Mouse (Mus musculus): ENCODE data around the gene Tuba8. TPM values are rescaled to one million over a fixed set of nuclear protein-coding genes. Genes with fewer than 3 reads are reported as not detected.

The Tuba8 gene
- total RNA-seq, 2 experiments from 2014 or later: 4.9 to 6.9 TPM

DNA sequence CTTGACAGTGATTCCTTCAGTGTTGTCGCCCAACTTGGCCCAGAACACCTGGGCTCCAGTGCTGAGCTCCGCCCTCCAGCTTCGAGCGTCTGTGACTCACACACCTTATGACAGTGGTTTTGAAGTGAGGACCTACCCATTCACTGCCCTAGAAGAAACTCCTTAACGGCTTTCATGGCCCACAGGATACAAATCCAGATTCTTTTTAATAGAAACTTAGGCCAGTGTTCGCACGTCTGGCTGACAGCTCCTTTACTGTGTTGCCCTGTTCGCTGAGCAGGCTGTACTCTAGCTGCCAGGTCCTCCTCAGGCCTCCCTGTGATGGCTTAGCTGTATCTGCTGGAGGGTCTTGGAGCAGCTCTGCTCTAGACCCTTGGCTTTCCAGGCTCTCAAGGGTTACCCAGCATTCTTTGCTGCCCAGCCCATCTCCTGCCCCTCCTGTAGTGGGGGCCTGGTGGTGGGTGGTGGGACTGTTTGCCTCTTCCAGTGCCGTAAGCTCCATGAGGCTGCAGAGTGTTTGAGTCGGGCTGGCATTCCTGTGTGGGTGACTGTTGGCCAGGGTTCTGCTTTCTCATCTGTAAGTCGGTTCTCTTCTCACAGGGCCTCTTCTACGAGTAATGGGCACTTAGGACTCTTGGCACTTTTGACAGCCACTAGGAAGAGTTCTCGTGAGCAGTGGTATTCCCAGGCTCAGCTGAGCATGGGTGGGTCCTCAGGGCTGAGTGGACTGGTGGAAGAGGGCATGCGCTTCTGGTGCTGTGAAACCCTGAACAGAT, 15.4 kb upstream of the Tuba8 start:
- peak in 1 of 2 experiments; percentile 22 for DNase-seq

DNA sequence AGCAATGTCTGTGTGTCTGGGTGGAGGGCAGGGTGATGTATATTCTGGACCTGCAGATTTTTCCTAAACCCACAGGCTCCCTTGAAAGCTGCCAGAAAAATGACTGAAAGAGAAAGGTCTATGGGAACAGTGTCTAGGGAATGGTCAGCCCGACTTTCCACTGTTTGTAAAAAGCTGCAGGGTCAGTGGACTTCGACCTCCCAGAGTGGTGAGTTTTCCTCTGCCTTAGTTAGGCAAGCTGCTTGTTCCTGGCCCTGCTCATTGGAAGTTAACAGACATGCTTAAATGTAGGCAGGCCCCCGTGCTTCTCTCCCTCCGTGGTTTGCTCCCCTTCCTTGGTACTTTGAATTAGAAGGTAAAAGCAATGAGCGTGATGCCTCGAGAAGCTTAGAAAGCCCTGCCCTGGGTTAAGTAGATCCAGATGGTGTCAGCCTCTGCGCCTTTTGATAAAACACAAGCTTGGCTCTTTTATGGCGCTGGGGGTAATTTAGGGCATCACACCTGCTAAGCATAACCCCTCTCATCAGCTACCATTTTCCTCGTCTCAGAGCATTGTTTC, 12.6 kb upstream of the Tuba8 start:
- no peak for DNase-seq

DNA sequence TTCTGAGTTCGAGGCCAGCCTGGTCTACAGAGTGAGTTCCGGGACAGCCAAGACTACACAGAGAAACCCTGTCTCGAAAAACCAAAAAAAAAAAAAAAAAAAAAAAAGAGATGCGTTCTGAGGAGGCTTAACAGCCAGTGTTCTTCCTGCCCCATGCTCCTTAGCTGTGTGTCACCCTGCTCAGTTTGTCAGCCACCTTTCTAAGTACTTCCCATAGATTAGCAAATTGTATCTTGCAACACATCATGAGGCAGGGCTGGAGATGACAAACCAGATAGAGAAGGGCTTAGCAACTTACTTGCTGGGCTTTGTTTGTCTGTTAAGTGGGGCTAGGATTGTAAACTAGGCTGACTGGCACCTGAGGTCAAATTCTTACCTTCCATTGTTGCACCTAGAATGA, 10.0 kb upstream of the Tuba8 start:
- no peak for DNase-seq

DNA sequence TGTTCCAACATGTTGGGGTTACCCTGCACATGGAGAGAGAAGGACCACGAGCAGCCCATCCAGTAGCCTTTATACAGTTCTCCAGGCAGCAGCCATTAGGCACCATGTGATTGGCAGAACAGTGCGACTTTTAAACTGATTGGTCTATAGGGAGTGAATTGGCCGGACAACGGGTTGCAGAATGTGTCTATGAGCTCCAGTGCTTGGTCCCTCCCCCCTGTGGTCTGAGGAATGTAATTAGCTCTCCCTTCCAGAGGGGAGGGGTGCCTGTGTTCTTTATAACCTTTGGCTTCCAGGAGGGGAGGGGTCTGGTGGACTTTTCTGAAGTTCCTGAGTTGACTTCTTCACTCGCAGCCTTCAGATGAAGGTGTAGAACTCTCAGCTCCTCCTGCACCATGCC, 8.5 kb upstream of the Tuba8 start:
- no peak for DNase-seq

DNA sequence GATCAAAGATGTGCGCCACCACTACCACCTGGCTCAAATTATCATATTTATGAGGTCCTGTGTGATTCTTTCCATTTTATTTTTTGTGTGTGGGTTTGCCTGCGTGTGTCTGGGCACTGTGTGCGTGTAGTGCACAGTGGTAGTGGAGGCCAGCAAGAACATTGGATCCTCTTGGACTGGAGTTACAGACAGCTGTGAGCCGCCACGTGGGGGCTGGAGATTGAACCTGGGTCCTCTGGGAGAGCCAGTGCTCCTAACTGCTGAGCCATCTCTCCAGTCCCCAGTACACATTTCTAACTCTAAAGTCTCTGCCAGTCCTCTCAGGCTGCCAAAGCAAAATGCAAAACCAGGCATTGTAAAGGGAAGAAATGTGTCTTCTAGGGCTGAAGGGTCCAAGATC, 4.0 kb upstream of the Tuba8 start:
- DNase-seq: no peak

DNA sequence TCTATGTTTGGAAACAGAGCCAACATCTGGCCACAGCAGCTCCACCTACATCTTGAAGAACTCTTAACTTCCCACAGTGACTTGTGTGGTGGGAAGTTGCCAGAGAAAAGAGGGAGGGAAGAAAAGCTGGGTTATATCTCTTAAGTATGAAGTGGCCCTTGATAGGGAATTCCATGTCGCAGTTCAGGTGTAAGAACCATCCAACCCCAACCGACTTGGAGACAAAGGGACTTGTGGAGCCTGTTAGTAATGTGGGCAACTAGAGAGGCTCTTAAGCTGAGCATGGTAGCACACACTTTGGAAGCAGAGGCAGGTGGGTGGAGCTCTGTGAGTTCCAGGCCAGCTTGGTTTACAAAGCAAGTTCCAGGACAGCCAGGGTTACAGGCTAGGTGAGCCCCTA, 912 bp upstream of the Tuba8 start:
- DNase-seq: no peak

DNA sequence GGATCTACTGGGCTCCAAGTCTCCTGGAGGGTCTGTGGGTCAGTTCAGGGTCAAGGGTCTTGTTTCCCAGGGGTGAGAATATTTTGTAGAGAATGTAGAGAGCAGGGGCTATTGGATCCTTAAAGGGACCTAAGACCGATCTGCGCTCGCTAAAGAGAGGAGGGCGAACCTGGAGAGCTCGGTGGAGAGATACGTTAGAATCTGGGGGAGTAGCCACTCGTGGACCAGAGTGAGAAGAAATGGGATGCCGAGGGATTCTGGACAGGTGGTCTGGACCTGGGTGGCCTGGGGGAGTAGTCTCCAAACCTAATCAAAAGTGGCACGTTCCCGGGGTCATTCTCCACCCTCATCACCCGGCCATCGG, 412 bp downstream of the Tuba8 start:
- DNase-seq: no peak

DNA sequence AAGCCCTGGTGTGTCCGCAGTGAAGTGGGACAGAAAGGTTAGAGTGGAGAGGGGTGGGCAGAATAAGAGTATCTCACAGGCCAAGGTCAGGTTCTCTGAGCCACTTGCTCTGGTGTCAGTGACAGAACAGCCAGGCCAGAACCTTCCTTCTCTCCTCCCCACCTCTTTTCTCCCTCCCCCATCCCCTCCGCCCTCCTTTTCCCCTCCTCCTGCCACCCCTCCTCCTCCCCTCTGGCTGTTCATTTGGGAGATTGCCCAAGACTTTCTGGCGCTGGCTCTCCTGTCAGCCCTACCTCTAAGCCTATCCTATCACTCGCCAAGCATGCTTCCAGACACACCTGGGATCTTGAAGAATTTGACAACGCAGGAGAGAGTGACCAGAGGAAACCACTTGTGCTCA, 1.2 kb downstream of the Tuba8 start:
- no peak for DNase-seq

DNA sequence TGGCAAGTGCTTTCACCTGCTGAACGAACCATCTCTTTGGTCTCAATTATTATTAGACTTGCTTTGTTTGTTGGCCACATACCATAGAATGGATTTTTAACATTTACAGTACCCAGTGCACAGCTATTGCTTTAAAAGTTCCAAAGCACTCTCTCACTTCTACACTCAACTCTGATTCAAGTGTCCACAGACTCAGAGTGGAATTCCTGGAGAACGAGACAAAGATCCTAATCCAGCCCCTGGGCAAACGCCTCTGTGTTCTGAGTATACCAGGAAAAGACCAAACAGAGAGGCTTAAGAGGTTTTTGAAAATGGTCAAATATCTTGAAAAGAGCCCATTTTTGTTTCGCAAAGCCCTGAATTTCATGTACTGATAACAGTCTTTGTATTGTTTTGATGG, 2.5 kb downstream of the Tuba8 start:
- no peak for DNase-seq

DNA sequence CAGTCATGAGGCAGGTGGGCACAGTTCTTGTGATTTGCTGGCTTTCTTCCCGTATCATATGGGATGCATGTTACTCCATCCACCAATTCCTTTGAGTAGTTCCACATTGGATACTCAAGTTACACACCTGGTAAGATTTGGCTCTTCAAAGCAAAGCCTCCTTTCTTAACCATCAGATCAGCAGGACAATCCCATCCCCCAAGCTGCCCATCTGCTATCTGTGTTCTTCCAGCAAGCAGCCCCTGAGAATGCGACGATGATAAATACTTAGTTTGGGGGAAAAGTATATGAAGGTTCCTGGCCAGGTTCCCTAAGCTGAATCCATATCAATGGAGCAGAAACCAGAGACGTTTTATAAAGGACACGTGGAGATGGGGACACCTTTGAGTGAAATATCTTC, 3.7 kb downstream of the Tuba8 start:
- DNase-seq: no peak

DNA sequence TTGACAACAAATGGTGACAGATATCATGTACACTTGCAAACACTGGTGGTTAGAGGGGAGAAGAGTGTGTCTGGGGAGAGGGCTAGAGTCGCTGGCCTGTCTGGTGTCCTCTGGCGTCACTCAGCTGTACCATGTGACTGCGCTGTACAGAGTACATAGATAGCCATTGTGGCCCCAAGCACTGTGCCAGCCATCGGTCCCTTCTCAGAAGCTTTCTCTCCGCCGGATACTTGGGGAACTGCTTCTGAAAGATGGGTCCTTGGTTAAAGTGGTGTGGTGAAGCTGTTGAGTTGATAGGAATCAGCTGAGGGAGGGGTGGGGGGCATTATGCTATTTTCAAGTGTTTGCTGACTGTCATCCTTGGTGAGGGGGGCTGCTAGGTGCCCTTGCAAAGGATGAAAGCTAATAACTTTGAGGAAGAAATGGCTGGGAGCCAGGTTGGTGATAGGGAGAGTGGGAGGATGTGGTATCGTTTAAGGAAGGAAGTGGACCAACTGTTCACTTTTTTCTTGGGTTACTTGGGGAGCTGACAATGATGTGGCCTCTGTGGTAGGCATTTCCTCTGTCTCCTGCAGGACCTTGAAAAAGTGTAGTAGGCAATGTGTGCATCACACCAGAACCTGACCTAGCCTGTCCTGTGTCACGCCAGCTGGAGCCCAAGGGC, 4.3 kb downstream of the Tuba8 start:
- no peak for DNase-seq

DNA sequence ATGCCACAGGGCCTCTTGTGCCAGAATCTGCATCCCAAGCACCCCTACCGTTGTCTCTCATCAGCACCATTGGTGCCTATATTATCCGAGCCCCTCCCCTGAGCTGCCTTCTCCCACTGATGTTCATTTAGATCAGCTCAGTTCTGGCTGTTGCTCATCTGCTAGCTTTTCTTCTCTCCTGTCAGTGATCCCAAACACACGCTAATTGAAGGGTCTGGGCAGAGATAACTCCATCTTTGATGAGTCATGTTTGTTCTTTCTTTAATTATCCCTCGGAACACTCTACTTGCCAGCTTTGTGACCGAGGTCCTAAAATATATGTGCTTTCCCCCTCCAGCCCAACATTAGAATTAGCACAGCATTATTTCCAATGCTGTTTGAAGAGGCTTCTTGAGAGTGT, 4.8 kb downstream of the Tuba8 start:
- DNase-seq: no peak

DNA sequence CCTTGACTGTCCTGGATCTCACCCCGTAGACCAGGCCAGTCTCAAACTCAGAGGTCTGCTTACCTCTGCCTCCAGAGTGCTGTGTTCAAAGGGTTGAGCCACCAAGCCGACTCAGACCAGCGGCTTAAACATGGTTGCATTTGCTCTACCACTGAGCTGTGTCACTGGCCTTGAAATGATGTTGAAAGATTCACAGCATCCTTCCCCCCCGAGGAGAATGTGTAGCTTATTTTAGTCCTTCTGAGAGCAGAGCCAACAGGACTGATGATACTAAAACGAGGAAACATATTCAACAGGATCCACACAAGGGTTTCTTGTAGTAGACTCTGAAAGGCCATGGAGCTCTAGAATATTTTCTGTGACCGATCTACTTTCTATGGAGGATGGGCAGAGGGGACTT, 5.4 kb downstream of the Tuba8 start:
- no peak for DNase-seq

DNA sequence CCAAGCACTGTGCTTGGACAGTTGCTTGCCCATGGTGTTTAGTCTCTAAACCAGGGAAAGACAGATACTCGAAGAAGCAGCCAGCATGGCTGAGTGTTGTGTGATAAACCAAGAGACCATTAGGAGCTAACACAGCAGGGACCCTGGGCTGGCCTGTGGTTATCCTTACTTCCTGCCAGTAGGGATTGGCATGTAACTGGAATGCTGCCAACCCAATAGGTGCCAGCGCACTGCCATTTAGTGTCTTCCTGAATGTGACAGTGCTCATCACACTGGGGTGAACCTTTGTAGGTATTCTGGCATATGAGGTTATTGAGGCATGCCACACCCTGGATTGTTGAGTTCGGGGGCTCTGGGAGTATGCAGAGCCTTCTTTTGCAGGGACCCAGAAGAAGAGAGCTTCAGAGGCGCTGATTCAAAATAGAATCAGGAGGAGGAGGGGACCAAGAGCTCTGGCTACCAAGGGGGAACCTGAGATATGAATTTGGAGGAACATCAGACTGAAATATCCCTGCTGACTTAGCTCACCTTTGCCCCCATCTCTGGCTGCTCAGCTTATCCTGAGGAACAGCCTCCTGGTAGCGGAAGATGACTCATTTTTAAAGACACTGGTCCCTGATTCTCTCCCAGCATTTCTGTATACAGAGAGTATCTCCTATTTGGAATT, 6.2 kb downstream of the Tuba8 start:
- DNase-seq: no peak

DNA sequence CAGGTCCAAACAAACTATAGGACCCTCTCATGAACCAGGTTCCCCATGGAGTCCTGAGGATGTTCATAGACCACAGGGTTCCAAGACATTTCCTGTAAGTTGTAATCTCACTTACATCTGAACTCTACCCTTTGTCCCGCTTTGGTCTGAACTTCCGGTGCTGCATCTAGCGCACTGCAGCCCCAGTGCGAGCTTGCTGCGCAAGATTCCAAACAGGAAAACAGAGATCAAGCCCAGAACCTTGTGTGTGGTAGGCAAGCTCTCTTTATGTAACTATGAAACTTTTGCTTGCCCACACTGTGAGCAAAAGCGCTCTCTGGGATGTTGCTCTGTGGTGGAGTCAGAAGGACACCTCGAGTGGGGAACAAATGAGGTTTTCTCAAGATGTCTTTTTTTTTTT, 7.5 kb downstream of the Tuba8 start:
- no peak for DNase-seq

DNA sequence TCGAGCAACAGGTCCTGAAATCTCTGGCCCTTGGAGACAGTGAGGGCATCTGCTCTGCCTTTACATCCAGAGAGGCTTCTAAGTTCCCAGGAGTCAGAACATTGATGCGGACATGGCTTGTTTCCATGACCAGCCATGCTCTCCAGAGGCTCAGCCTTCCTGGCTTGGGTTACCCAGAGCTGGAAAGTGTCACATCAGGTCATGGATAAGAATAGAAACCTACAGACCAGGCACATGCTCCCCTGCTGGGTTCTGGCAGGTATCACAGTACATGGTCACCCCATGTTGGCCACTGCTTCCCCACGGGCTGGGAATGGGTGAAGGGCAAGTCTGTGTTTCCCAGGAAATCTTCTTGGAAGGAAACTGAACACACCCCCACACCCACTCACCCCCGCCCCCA, 8.9 kb downstream of the Tuba8 start:
- no peak for DNase-seq

DNA sequence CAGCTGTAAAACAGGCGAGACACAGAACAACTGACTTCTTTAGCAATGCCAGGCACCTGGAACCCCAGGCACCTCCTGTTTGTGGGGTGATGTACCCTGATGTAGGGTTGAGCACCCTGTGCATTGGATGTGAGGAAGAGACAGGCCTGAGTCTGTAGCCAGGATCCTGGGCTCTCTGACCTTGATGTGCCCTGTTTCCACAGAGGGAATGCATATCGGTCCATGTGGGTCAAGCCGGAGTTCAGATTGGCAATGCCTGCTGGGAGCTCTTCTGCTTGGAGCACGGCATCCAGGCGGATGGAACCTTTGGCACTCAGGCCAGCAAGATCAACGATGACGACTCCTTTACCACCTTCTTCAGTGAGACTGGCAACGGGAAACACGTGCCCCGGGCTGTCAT, 9.7 kb downstream of the Tuba8 start:
- DNase-seq: no peak

DNA sequence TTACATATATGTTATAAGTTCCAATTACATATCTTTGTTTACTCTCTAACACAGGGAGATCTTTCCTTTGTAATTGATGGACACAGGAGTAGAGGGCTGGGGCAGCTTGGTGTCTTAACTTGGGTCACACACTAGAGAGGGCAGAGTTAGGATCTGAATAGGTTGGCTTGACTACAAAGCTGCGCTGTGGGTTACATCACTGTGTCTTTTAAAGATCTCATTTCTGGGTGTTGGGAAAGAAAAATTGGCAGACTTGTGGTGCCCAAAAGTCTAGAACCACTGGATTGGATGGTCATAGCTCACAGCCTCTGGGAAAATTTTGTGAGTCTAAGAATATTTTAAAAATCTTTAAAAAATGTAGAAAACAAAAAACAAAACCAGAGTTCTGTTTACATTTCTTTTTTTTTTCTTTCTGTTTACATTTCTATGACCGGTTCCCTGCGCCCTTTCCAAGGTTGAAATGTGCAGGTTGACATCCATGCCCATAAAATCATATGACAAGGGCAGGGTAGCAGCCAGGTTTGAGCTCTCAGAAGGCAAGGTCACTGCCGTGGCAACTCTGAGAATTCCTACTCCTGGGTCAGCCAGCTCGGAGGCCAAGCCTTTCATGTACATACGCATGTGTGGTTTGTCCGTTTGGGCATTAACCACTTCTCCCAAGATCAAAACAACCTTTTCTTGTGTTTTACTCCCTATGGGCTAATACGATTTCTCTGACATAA, 11.5 kb downstream of the Tuba8 start:
- DNase-seq: no peak

DNA sequence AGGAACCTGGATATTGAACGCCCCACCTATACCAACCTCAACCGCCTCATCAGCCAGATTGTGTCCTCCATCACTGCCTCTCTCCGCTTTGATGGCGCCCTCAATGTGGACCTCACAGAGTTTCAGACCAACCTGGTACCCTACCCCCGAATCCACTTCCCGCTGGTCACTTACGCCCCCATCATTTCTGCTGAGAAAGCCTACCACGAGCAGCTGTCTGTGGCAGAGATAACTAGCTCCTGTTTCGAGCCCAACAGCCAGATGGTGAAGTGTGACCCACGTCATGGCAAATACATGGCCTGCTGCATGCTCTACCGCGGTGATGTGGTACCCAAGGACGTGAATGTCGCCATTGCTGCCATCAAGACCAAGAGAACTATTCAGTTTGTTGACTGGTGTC, 12.5 kb downstream of the Tuba8 start:
- no peak for DNase-seq

DNA sequence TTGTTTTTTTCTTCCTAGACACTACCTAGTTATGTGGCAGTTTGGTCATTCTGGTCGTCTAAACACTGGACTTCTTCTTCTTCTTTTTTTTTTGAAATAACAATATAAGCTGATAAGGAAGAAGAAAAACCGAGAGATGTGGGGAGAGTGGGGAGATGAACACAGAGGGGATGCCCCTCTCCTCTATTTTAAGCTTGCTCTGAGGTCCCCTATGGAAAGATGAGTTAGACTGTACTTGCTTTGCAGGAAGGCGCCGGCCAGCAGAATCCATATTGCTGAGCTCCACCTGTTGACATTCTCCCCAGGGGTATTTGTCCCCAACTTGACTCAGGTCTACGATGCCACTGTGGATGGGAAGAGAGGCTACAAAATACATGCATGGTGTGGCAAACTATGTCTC, 13.6 kb downstream of the Tuba8 start:
- DNase-seq: no peak

DNA sequence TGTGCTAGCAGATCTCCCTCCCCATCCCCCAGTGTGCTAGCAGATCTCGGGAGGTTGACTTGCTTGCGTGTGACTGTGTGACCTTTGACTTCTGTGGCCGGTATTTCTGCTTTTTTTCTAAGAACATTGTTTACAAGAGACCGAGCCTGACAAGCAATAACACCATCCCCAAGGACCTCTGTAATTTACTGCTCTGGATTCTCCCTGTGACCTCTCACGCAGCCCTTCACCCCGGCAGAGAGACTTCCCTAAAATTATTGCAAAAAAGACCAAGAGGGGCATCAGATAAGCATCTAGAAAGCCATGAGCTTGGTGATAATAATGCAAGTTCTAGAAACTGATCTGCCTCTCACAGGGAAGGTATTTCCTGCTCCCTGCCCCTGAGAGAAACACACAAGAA, 14.5 kb downstream of the Tuba8 start:
- DNase-seq: no peak

DNA sequence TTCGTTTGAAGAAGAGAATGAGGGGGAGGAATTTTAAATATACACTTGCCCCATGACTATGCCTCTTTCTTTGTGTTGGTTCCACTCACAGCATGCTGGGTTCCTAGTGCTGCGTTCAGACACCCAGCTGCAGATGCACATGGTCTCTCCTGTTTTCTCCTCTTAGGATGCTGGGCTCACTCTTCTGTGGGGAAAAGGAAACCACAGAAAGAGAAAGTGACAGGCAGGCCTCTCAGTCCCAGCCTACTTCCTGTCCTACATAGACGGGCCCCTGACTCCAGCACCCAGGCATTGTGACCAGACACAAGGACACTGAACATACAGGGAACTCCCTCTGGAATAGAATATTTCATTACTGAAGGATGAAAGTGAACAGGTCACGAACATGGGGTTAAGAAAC, 15.5 kb downstream of the Tuba8 start:
- DNase-seq: no peak

DNA sequence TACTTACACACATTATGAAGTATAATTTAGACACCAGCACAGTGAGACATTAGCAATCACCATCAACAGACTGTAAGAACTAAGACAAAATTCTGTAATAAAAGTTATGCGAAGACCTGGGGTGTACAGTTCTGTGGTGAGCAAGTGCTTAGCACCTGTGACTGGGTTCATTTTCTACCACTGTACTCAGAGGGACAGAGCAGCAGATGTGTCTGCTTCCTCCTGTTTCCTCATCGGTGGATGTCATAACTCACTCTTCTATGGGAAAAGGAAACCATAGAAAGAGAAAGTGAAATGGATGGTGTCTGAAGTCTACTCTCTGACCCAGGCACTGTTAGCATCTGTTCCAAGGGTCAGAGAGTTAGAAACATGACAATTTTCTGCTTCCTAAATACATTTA, 16.2 kb downstream of the Tuba8 start:
- DNase-seq: no peak
